Mouse (Mus musculus) myocyte (in vitro differentiated cells): ENCODE measurements at regions not wholly inside any gene's neighbourhood (a gene's known extent, or its start where the extent isn't known, plus 50 kb on each side); places are given as distances from the start of the nearest gene placed in this dataset.

Experiments used
- MAX ChIP-seq: IDR thresholded peaks from one replicate; pipeline ENCODE4 v1.6.1; 2011; ENCODE audit warnings: low read depth, mild to moderate bottlenecking, control low read depth
- MYOG ChIP-seq, 3 experiments: IDR thresholded peaks; one replicate each; pipeline ENCODE4 v1.6.1; 2011; ENCODE audit warnings: control low read depth in 2 of 3, low read depth in 2 of 3, mild to moderate bottlenecking in 2 of 3; ENCODE audit not compliant: insufficient read length in 2 of 3, control insufficient read depth in 1 of 3, insufficient read depth in 1 of 3
- POLR2A ChIP-seq: IDR thresholded peaks from one replicate; pipeline ENCODE4 v1.6.1; 2011; ENCODE audit warnings: low read depth, mild to moderate bottlenecking, control low read depth, moderate library complexity; ENCODE audit not compliant: insufficient read length
- REST ChIP-seq: IDR thresholded peaks from one replicate; pipeline ENCODE4 v1.6.1; 2011; ENCODE audit warnings: mild to moderate bottlenecking, control low read depth, moderate library complexity; ENCODE audit not compliant: insufficient read depth, insufficient read length
- TCF3 ChIP-seq: IDR thresholded peaks from one replicate; pipeline ENCODE4 v1.6.1; 2011; ENCODE audit warnings: low read depth, control low read depth; ENCODE audit not compliant: insufficient read length
- USF1 ChIP-seq: IDR thresholded peaks from one replicate; pipeline ENCODE4 v1.6.1; 2011; ENCODE audit warnings: low read depth, mild to moderate bottlenecking, control low read depth, moderate library complexity

GRCm38 (mm10) chr4:99601463-99601862 lies 54.6 kb upstream of the Foxd3 start:
- TF ChIP-seq POLR2A (no peak), REST (no peak), TCF3 (no peak), USF1 (no peak), MAX (no peak), MYOG (IDR thresholded peaks at IDR 0.05; ENCODE audit: control insufficient read depth in 1 of 3, insufficient read depth in 1 of 3, insufficient read length in 2 of 3, low read depth in 2 of 3) (no peak)
